Mouse (Mus musculus) spleen, adult 2 months (tissue): ENCODE data around the gene Zbed4. TPM values are rescaled to one million over a fixed set of nuclear protein-coding genes. Genes with fewer than 3 reads are reported as not detected.
A peak's percentile ranks its signal among the peaks of the same experiment; 100 is the strongest.
"Not testable (repeated sequence)": the region's sequence is repeated elsewhere in the genome, so short reads cannot be mapped to it uniquely, and the experiment has no call there.

Source experiments
- DNase-seq, 2 experiments: peaks; one replicate each; pipeline versions ENCODE4 v3.0.0 to v3.0.0-alpha.2; 2012 to 2021; ENCODE audit warnings: low spot score in 2 of 2, low read depth in 1 of 2
- H3K27ac ChIP-seq: fragments of 200-500 bp; 2 replicates; pipeline ENCODE4 v1.5.1; 2012; ENCODE audit warnings: low read length, inconsistent platforms; ENCODE audit not compliant: insufficient read depth
- H3K27me3 ChIP-seq: fragments of 200-500 bp; 2 replicates; pipeline ENCODE4 v1.6.1; 2012; ENCODE audit warnings: mild to moderate bottlenecking, moderate library complexity, low read length, inconsistent platforms; ENCODE audit not compliant: control insufficient read depth, insufficient read depth
- H3K36me3 ChIP-seq: fragments of 200-500 bp; 2 replicates; pipeline ENCODE4 v1.6.1; 2012; ENCODE audit warnings: mild to moderate bottlenecking, low read length, inconsistent platforms; ENCODE audit not compliant: control insufficient read depth, insufficient read depth
- H3K4me1 ChIP-seq: fragments of 200-500 bp; 2 replicates; pipeline ENCODE4 v1.6.1; 2011; ENCODE audit warnings: inconsistent platforms; ENCODE audit not compliant: control insufficient read depth, insufficient read depth, insufficient read length
- H3K4me3 ChIP-seq: fragments of 200-500 bp; 2 replicates; pipeline ENCODE4 v1.5.1; 2011; ENCODE audit warnings: mild to moderate bottlenecking, inconsistent platforms; ENCODE audit not compliant: insufficient read depth, insufficient read length; ENCODE audit errors: extremely low read depth
- CTCF ChIP-seq: fragments of 200-500 bp; IDR thresholded peaks from 2 replicates; pipeline ENCODE4 v1.5.1; 2011; ENCODE audit warnings: mild to moderate bottlenecking, inconsistent platforms; ENCODE audit not compliant: insufficient read depth, insufficient read length, insufficient replicate concordance; ENCODE audit errors: extremely low read depth
- POLR2A ChIP-seq: fragments of 200-500 bp; IDR thresholded peaks from 2 replicates; pipeline ENCODE4 v1.6.1; 2011; ENCODE audit warnings: low read depth, low read length, inconsistent platforms
- WGBS: fragments of 180-500 bp; shearing (Covaris S2); methylation state at CpG from one replicate; pipeline ENCODE4 v1.1.7; 2018; 5-methylcytosine and 5-hydroxymethylcytosine counted together
- polyA plus RNA-seq: library from polyadenylated mRNA; depleted of rRNA; stranded (reverse); fragments of >200 nt; gene quantifications from 2 replicates; pipeline ENCODE4 v1.2.3, GENCODE M21; 2012

Gene Zbed4
- polyA plus RNA-seq, 1 experiment, result 5.8 TPM

- Histone ChIP-seq H3K27me3 (no peaks in the 10 kb centered on the region), H3K4me1 (peaks cover 15% of the 10 kb centered on the region; the same call in 1 of the 2 replicates), H3K36me3 (peaks cover 13% of the 10 kb centered on the region), H3K27ac (peak within 1 kb of the TSS; percentile 77), H3K4me3 (peak within 1 kb of the TSS; percentile 94)
- TF ChIP-seq CTCF (no peak), POLR2A (peak; percentile 52; the same call in 1 of the 2 replicates)
- peak in 1 of 2 experiments; percentile 77 for DNase-seq
- WGBS, result 5% methylated on average over 103 of the region's 103 CpGs
Observed at GRCm38 (mm10) chr15:88733834-88734571, 17.5 kb upstream of the Zbed4 start, which contains the start of gene Brd1. Gene Brd1, minus strand, starts transcription at chr15:88734233.

- DNase-seq, result no peak
- Histone ChIP-seq H3K36me3 (no peaks in the 10 kb centered on the region), H3K27ac (no peak overlapping the region), H3K27me3 (no peaks in the 10 kb centered on the region), H3K4me3 (no peak overlapping the region), H3K4me1 (peaks cover 14% of the 10 kb centered on the region; the same call in 1 of the 2 replicates)
- TF ChIP-seq POLR2A, result no peak
- no peak for TF ChIP-seq CTCF
- WGBS, result 63% methylated on average over 4 of the region's 4 CpGs
Observed at GRCm38 (mm10) chr15:88736166-88736565, 15.3 kb upstream of the Zbed4 start.

- no peak overlapping the region for H3K4me3 ChIP-seq
- no peak for DNase-seq
- H3K27me3 ChIP-seq, result no peaks in the 10 kb centered on the region
- H3K27ac ChIP-seq, result no peak overlapping the region
- TF ChIP-seq POLR2A (no peak), CTCF (no peak)
- 93% methylated on average over 2 of the region's 2 CpGs for WGBS
- peaks cover 5% of the 10 kb centered on the region; the same call in 1 of the 2 replicates for H3K4me1 ChIP-seq
- no peaks in the 10 kb centered on the region for H3K36me3 ChIP-seq
Observed at GRCm38 (mm10) chr15:88738466-88738865, 13.0 kb upstream of the Zbed4 start.

GRCm38 (mm10) chr15:88741366-88741765 lies 10.1 kb upstream of the Zbed4 start:
- H3K27ac ChIP-seq, result no peak overlapping the region
- H3K4me3 ChIP-seq, result no peak overlapping the region
- H3K27me3 ChIP-seq, result no peaks in the 10 kb centered on the region
- no peaks in the 10 kb centered on the region for H3K36me3 ChIP-seq
- DNase-seq, result no peak
- no peak for TF ChIP-seq CTCF
- no peak for TF ChIP-seq POLR2A
- WGBS, result 86% methylated on average over 6 of the region's 6 CpGs
- H3K4me1 ChIP-seq, result no peaks in the 10 kb centered on the region

GRCm38 (mm10) chr15:88743371-88743770 lies 8.1 kb upstream of the Zbed4 start:
- not testable (repeated sequence) for H3K27ac ChIP-seq, DNase-seq, H3K4me3 ChIP-seq, H3K36me3 ChIP-seq, H3K4me1 ChIP-seq, H3K27me3 ChIP-seq
- WGBS, result 39% methylated on average over 5 of the region's 5 CpGs

- Histone ChIP-seq H3K36me3 (no peaks in the 10 kb centered on the region), H3K27ac (no peak overlapping the region)
- no peak for DNase-seq
Observed at GRCm38 (mm10) chr15:88745347-88745746, 6.1 kb upstream of the Zbed4 start.

GRCm38 (mm10) chr15:88745926-88746325 lies 5.5 kb upstream of the Zbed4 start:
- no peaks in the 10 kb centered on the region for H3K27me3 ChIP-seq
- 82% methylated on average over 3 of the region's 3 CpGs for WGBS
- no peak overlapping the region for H3K4me3 ChIP-seq
- no peaks in the 10 kb centered on the region for H3K36me3 ChIP-seq
- H3K4me1 ChIP-seq, result peaks cover 5% of the 10 kb centered on the region
- H3K27ac ChIP-seq, result no peak overlapping the region
- TF ChIP-seq CTCF (no peak), POLR2A (no peak)
- DNase-seq, result no peak

More at GRCm38 (mm10) chr15:88745347-88745746, 6.1 kb upstream of the Zbed4 start:
- H3K4me3 ChIP-seq, result no peak overlapping the region
- no peaks in the 10 kb centered on the region for H3K27me3 ChIP-seq
- TF ChIP-seq POLR2A (no peak), CTCF (no peak)
- peaks cover under 1% of the 10 kb centered on the region; the same call in 1 of the 2 replicates for H3K4me1 ChIP-seq
- 86% methylated on average over 3 of the region's 3 CpGs for WGBS

GRCm38 (mm10) chr15:88749617-88750016 lies 1.8 kb upstream of the Zbed4 start:
- H3K27me3 ChIP-seq, H3K36me3 ChIP-seq, H3K4me3 ChIP-seq, DNase-seq, H3K4me1 ChIP-seq, H3K27ac ChIP-seq: not testable (repeated sequence)
- 89% methylated on average over 8 of the region's 8 CpGs for WGBS
